Mouse (Mus musculus): Measurements from ENCODE around the gene Hacd2.

- no peak for TF ChIP-seq POLR2A (IDR thresholded peaks at IDR 0.05; ENCODE audit: borderline replicate concordance, low read depth, low read length)
- no peak for TF ChIP-seq CTCF (IDR thresholded peaks at IDR 0.05; ENCODE audit: low read depth, low read length)
Measured at GRCm38 (mm10) chr16:34985031-34985346, 37.2 kb upstream of the Hacd2 start.
